Mouse (Mus musculus): ENCODE data around the gene Amigo1. TPM values are rescaled to one million over a fixed set of nuclear protein-coding genes. Genes with fewer than 3 reads are reported as not detected.

Amigo1 gene
- polyA plus RNA-seq, 2 experiments = 0.45 to 0.56 TPM

GRCm38 (mm10) chr3:108185460-108186097, 556 bp upstream of the Amigo1 start:
- Histone ChIP-seq H3K36me3 (replicated peaks; ENCODE audit: control insufficient read depth, insufficient read depth, low read depth) (no peaks in the 10 kb centered on the region), H3K27me3 (ENCODE audit: control insufficient read depth, insufficient read depth, low read length) (peaks cover 34% of the 10 kb centered on the region), H3K9me3 (ENCODE audit: control insufficient read depth, low read length) (no peaks in the 10 kb centered on the region), H3K4me2 (ENCODE audit: low read depth) (peak overlapping the region; percentile 84), H3K9ac (replicated peaks) (no peak overlapping the region), H3K4me3 (ENCODE audit: insufficient read depth in 1 of 2, low read depth in 2 of 2, low read length in 2 of 2) (peak overlapping the region; percentile 58 to 70), H3K27ac (no peak overlapping the region), H3K4me1 (replicated peaks; ENCODE audit: control insufficient read depth in 2 of 2, insufficient read depth in 2 of 2, low read length in 1 of 2) (peaks cover 0 to 2% of the 10 kb centered on the region in 2 experiments; a peak in 1 of 4 replicates)
- no peak for TF ChIP-seq EP300 (IDR thresholded peaks at IDR 0.05; ENCODE audit: low read depth)
- TF ChIP-seq CTCF (IDR thresholded peaks at IDR 0.05; ENCODE audit: low read depth) = no peak
- WGBS (ENCODE audit: insufficient replicate concordance) = 4% methylated on average over 16 of the region's 16 CpGs
- ATAC-seq (ENCODE audit: insufficient read depth) (no peak), DNase-seq (ENCODE audit: low read depth in 3 of 3, low spot score in 3 of 3) (no peak)

GRCm38 (mm10) chr3:108187111-108187795, 1.1 kb downstream of the Amigo1 start:
- Histone ChIP-seq H3K9ac (replicated peaks) (no peak overlapping the region), H3K27ac (no peak overlapping the region), H3K9me3 (ENCODE audit: control insufficient read depth, low read length) (no peaks in the 10 kb centered on the region), H3K27me3 (ENCODE audit: control insufficient read depth, insufficient read depth, low read length) (peaks cover 34% of the 10 kb centered on the region), H3K36me3 (replicated peaks; ENCODE audit: control insufficient read depth, insufficient read depth, low read depth) (no peaks in the 10 kb centered on the region), H3K4me3 (ENCODE audit: insufficient read depth in 1 of 2, low read depth in 2 of 2, low read length in 2 of 2) (no peak overlapping the region), H3K4me2 (ENCODE audit: low read depth) (no peak overlapping the region), H3K4me1 (replicated peaks; ENCODE audit: control insufficient read depth in 2 of 2, insufficient read depth in 2 of 2, low read length in 1 of 2) (peaks cover 0 to 2% of the 10 kb centered on the region in 2 experiments; a peak in 1 of 4 replicates)
- ATAC-seq (ENCODE audit: insufficient read depth) (no peak), DNase-seq (ENCODE audit: low read depth in 3 of 3, low spot score in 3 of 3) (no peak)
- TF ChIP-seq EP300 (IDR thresholded peaks at IDR 0.05; ENCODE audit: low read depth) = no peak
- TF ChIP-seq CTCF (IDR thresholded peaks at IDR 0.05; ENCODE audit: low read depth) = no peak
- WGBS (ENCODE audit: insufficient replicate concordance) = 43% methylated on average over 20 of the region's 20 CpGs

GRCm38 (mm10) chr3:108188716-108189490, 2.8 kb downstream of the Amigo1 start:
- Histone ChIP-seq H3K27ac (no peak overlapping the region), H3K4me3 (ENCODE audit: insufficient read depth in 1 of 2, low read depth in 2 of 2, low read length in 2 of 2) (no peak overlapping the region), H3K4me1 (replicated peaks; ENCODE audit: control insufficient read depth in 2 of 2, insufficient read depth in 2 of 2, low read length in 1 of 2) (peaks cover 0 to 2% of the 10 kb centered on the region in 2 experiments; a peak in 2 of 4 replicates), H3K36me3 (replicated peaks; ENCODE audit: control insufficient read depth, insufficient read depth, low read depth) (no peaks in the 10 kb centered on the region), H3K4me2 (ENCODE audit: low read depth) (no peak overlapping the region), H3K9me3 (ENCODE audit: control insufficient read depth, low read length) (no peaks in the 10 kb centered on the region), H3K9ac (replicated peaks) (no peak overlapping the region), H3K27me3 (ENCODE audit: control insufficient read depth, insufficient read depth, low read length) (peaks cover 34% of the 10 kb centered on the region)
- DNase-seq (ENCODE audit: low read depth in 3 of 3, low spot score in 3 of 3) (no peak), ATAC-seq (ENCODE audit: insufficient read depth) (no peak)
- TF ChIP-seq EP300 (IDR thresholded peaks at IDR 0.05; ENCODE audit: low read depth) (no peak), CTCF (IDR thresholded peaks at IDR 0.05; ENCODE audit: low read depth) (no peak)
- 61% methylated on average over 9 of the region's 9 CpGs for WGBS (ENCODE audit: insufficient replicate concordance)

- Histone ChIP-seq H3K9me3 (ENCODE audit: control insufficient read depth, low read length) (no peaks in the 10 kb centered on the region), H3K4me2 (ENCODE audit: low read depth) (no peak overlapping the region), H3K4me1 (replicated peaks; ENCODE audit: control insufficient read depth in 2 of 2, insufficient read depth in 2 of 2, low read length in 1 of 2) (peaks cover 0 to 2% of the 10 kb centered on the region in 2 experiments; a peak in 2 of 4 replicates), H3K27me3 (ENCODE audit: control insufficient read depth, insufficient read depth, low read length) (peaks cover 30% of the 10 kb centered on the region), H3K36me3 (replicated peaks; ENCODE audit: control insufficient read depth, insufficient read depth, low read depth) (no peaks in the 10 kb centered on the region), H3K9ac (replicated peaks) (no peak overlapping the region), H3K27ac (no peak overlapping the region), H3K4me3 (ENCODE audit: insufficient read depth in 1 of 2, low read depth in 2 of 2, low read length in 2 of 2) (no peak overlapping the region)
- DNase-seq (ENCODE audit: low read depth in 3 of 3, low spot score in 3 of 3) (no peak), ATAC-seq (ENCODE audit: insufficient read depth) (no peak)
- whole genome bisulfite sequencing (ENCODE audit: insufficient replicate concordance) = 35% methylated on average over 5 of the region's 5 CpGs
- no peak for TF ChIP-seq EP300 (IDR thresholded peaks at IDR 0.05; ENCODE audit: low read depth)
- no peak for TF ChIP-seq CTCF (IDR thresholded peaks at IDR 0.05; ENCODE audit: low read depth)
These were observed 3.8 kb downstream of the Amigo1 start for GRCm38 (mm10) chr3:108189897-108190296.

GRCm38 (mm10) chr3:108193686-108194085, 7.6 kb downstream of the Amigo1 start:
- no peaks in the 10 kb centered on the region; the same call in 1 of the 2 replicates for H3K27me3 ChIP-seq (ENCODE audit: control insufficient read depth, insufficient read depth, low read length)
- H3K36me3 ChIP-seq (replicated peaks; ENCODE audit: control insufficient read depth, insufficient read depth, low read depth) = no peaks in the 10 kb centered on the region
- no peak overlapping the region for H3K27ac ChIP-seq
- peaks cover 0 to 7% of the 10 kb centered on the region in 2 experiments; a peak in 2 of 4 replicates for H3K4me1 ChIP-seq (replicated peaks; ENCODE audit: control insufficient read depth in 2 of 2, insufficient read depth in 2 of 2, low read length in 1 of 2)
- H3K4me3 ChIP-seq (ENCODE audit: insufficient read depth in 1 of 2, low read depth in 2 of 2, low read length in 2 of 2) = no peak overlapping the region
- ATAC-seq (ENCODE audit: insufficient read depth) = no peak
- no peaks in the 10 kb centered on the region for H3K9me3 ChIP-seq (ENCODE audit: control insufficient read depth, low read length)
- no peak overlapping the region for H3K4me2 ChIP-seq (ENCODE audit: low read depth)
- 63% methylated on average over 4 of the region's 4 CpGs for WGBS (ENCODE audit: insufficient replicate concordance)
- H3K9ac ChIP-seq (replicated peaks) = no peak overlapping the region
- no peak for DNase-seq (ENCODE audit: low read depth in 3 of 3, low spot score in 3 of 3)
- TF ChIP-seq CTCF (IDR thresholded peaks at IDR 0.05; ENCODE audit: low read depth) = no peak
- TF ChIP-seq EP300 (IDR thresholded peaks at IDR 0.05; ENCODE audit: low read depth) = no peak
